Mouse (Mus musculus) forebrain, postnatal 0 days (tissue): Measurements from ENCODE around the gene Hnrnpl. TPM values are rescaled to one million over a fixed set of nuclear protein-coding genes. Genes with fewer than 3 reads are reported as not detected.

ENCODE experiments used
- ATAC-seq: fragments of 200-750 bp; cut with Nextera tagmentation; 2 replicates; pipeline ENCODE4 v1.8.0; 2017; ENCODE audit warnings: mild to moderate bottlenecking, moderate library complexity
- DNase-seq: peaks from one replicate; pipeline ENCODE4 v3.0.0-alpha.2; 2015
- H3K27ac ChIP-seq: fragments of 300-500 bp; sonication (generic); 2 replicates; pipeline ENCODE4 v1.5.1; 2014; ENCODE audit warnings: low read depth, mild to moderate bottlenecking, antibody characterized with exemption, low read length, moderate library complexity, mixed read lengths
- H3K27me3 ChIP-seq: fragments of 300-500 bp; sonication (generic); 2 replicates; pipeline ENCODE4 v1.6.1; 2014; ENCODE audit warnings: mild to moderate bottlenecking, low read length, mixed read lengths; ENCODE audit not compliant: insufficient read depth
- H3K36me3 ChIP-seq: fragments of 300-500 bp; sonication (generic); 2 replicates; pipeline ENCODE4 v1.6.1; 2014; ENCODE audit warnings: mild to moderate bottlenecking, moderate library complexity; ENCODE audit not compliant: insufficient read depth
- H3K4me1 ChIP-seq: fragments of 300-500 bp; sonication (generic); 2 replicates; pipeline ENCODE4 v1.6.1; 2014; ENCODE audit warnings: antibody characterized with exemption; ENCODE audit not compliant: insufficient read depth
- H3K4me2 ChIP-seq: fragments of 300-500 bp; sonication (generic); 2 replicates; pipeline ENCODE4 v1.6.1; 2014; ENCODE audit warnings: low read depth, mild to moderate bottlenecking, moderate library complexity
- H3K4me3 ChIP-seq: fragments of 300-500 bp; sonication (generic); 2 replicates; pipeline ENCODE4 v1.5.1; 2014; ENCODE audit warnings: low read depth, low read length, mixed read lengths
- H3K9ac ChIP-seq: fragments of 300-500 bp; sonication (generic); 2 replicates; pipeline ENCODE4 v1.6.1; 2014; ENCODE audit warnings: mild to moderate bottlenecking
- H3K9me3 ChIP-seq: fragments of 300-500 bp; sonication (generic); 2 replicates; pipeline ENCODE4 v1.6.1; 2016; ENCODE audit warnings: low read length
- CTCF ChIP-seq: sonication (generic); IDR thresholded peaks from 2 replicates; pipeline ENCODE4 v1.5.1; 2016; ENCODE audit warnings: antibody characterized with exemption, control low read depth, low read depth
- WGBS: fragments of 180-500 bp; shearing (Covaris S2); extraction: QIAGEN DNeasy Blood & Tissue Kit; methylation state at CpG from one replicate; pipeline ENCODE4 v1.1.7; 2014; 5-methylcytosine and 5-hydroxymethylcytosine counted together
- polyA plus RNA-seq: library from polyadenylated mRNA; unstranded; fragments of >200 nt; fragmentation: Nextera tagmentation; extraction: Ambion mirVana; gene quantifications from 2 replicates; pipeline ENCODE4 v1.2.1, GENCODE M21; 2015
- total RNA-seq: library from RNA; depleted of rRNA; stranded (reverse); fragments of >200 nt; gene quantifications from 2 replicates; pipeline ENCODE4 v1.2.3, GENCODE M21; 2014

The Hnrnpl gene
- total and polyA plus RNA-seq, 2 experiments from 2014 or later = 172 to 264 TPM

GRCm38 (mm10) chr7:28767462-28767965, 40.8 kb upstream of the Hnrnpl start, which contains the start of gene Nfkbib:
Gene Nfkbib, minus strand, starts transcription at chr7:28767512.
- no peak for DNase-seq
- 66% methylated on average over 7 of the region's 7 CpGs for whole genome bisulfite sequencing
- no peak for ATAC-seq
- H3K27ac ChIP-seq = no peak within 1 kb of the TSS
- H3K4me3 ChIP-seq = peak within 1 kb of the TSS; percentile 89
- H3K27me3 ChIP-seq = no peaks in the 10 kb centered on the region
- peak within 1 kb of the TSS; percentile 63 for H3K4me2 ChIP-seq
- TF ChIP-seq CTCF = no peak
- no peaks in the 10 kb centered on the region for H3K9me3 ChIP-seq
- H3K36me3 ChIP-seq = peaks cover 5% of the 10 kb centered on the region; the same call in 1 of the 2 replicates
- peak within 1 kb of the TSS; percentile 67 for H3K9ac ChIP-seq
- H3K4me1 ChIP-seq = peaks cover 13% of the 10 kb centered on the region

GRCm38 (mm10) chr7:28769414-28769958, 38.9 kb upstream of the Hnrnpl start:
- H3K4me1 ChIP-seq = peaks cover 13% of the 10 kb centered on the region
- no peak for ATAC-seq
- no peak for DNase-seq
- no peak overlapping the region for H3K9ac ChIP-seq
- no peak for TF ChIP-seq CTCF
- H3K27me3 ChIP-seq = no peaks in the 10 kb centered on the region
- 89% methylated on average over 9 of the region's 9 CpGs for WGBS
- H3K4me3 ChIP-seq = no peak overlapping the region
- H3K36me3 ChIP-seq = peaks cover 5% of the 10 kb centered on the region; the same call in 1 of the 2 replicates
- H3K9me3 ChIP-seq = no peaks in the 10 kb centered on the region
- H3K4me2 ChIP-seq = no peak overlapping the region
- no peak overlapping the region for H3K27ac ChIP-seq

- Histone ChIP-seq H3K9me3 (no peaks in the 10 kb centered on the region), H3K4me3 (no peak overlapping the region), H3K4me2 (no peak overlapping the region), H3K27me3 (no peaks in the 10 kb centered on the region), H3K27ac (no peak overlapping the region), H3K36me3 (peaks cover 9% of the 10 kb centered on the region; the same call in 1 of the 2 replicates), H3K9ac (no peak overlapping the region), H3K4me1 (peaks cover 10% of the 10 kb centered on the region)
- 95% methylated on average over 3 of the region's 3 CpGs for WGBS
- ATAC-seq (no peak), DNase-seq (no peak)
- TF ChIP-seq CTCF = no peak
Measured at GRCm38 (mm10) chr7:28770309-28770708, 38.0 kb upstream of the Hnrnpl start.

GRCm38 (mm10) chr7:28771867-28772266, 36.5 kb upstream of the Hnrnpl start:
- Histone ChIP-seq H3K27ac (no peak overlapping the region), H3K4me1 (peaks cover 5% of the 10 kb centered on the region), H3K27me3 (no peaks in the 10 kb centered on the region), H3K9ac (no peak overlapping the region), H3K9me3 (no peaks in the 10 kb centered on the region), H3K36me3 (peaks cover 11% of the 10 kb centered on the region; the same call in 1 of the 2 replicates), H3K4me3 (no peak overlapping the region), H3K4me2 (no peak overlapping the region)
- WGBS = 92% methylated on average over 11 of the region's 11 CpGs
- DNase-seq (no peak), ATAC-seq (no peak)
- TF ChIP-seq CTCF = no peak

GRCm38 (mm10) chr7:28773163-28773562, 35.2 kb upstream of the Hnrnpl start:
- no peak overlapping the region for H3K9ac ChIP-seq

GRCm38 (mm10) chr7:28774164-28774563, 34.2 kb upstream of the Hnrnpl start:
- Histone ChIP-seq H3K4me2 (no peak overlapping the region), H3K27ac (no peak overlapping the region), H3K9me3 (no peaks in the 10 kb centered on the region), H3K9ac (no peak overlapping the region), H3K4me3 (no peak overlapping the region), H3K4me1 (no peaks in the 10 kb centered on the region), H3K27me3 (no peaks in the 10 kb centered on the region), H3K36me3 (peaks cover 17% of the 10 kb centered on the region)
- ATAC-seq (peak; percentile 81), DNase-seq (peak; percentile 17)
- 71% methylated on average over 12 of the region's 12 CpGs for WGBS
- TF ChIP-seq CTCF = no peak

More at GRCm38 (mm10) chr7:28773163-28773562, 35.2 kb upstream of the Hnrnpl start:
- Histone ChIP-seq H3K4me2 (no peak overlapping the region), H3K36me3 (peaks cover 14% of the 10 kb centered on the region), H3K4me3 (no peak overlapping the region), H3K27ac (no peak overlapping the region), H3K27me3 (no peaks in the 10 kb centered on the region), H3K9me3 (no peaks in the 10 kb centered on the region), H3K4me1 (no peaks in the 10 kb centered on the region)
- no peak for TF ChIP-seq CTCF
- 83% methylated on average over 3 of the region's 3 CpGs for WGBS
- no peak for DNase-seq
- no peak for ATAC-seq

- no peak overlapping the region for H3K4me3 ChIP-seq
- no peak for DNase-seq
- H3K27ac ChIP-seq = no peak overlapping the region
- ATAC-seq = no peak
- H3K36me3 ChIP-seq = peaks cover 17% of the 10 kb centered on the region
- no peaks in the 10 kb centered on the region for H3K27me3 ChIP-seq
- peaks cover under 1% of the 10 kb centered on the region; the same call in 1 of the 2 replicates for H3K4me1 ChIP-seq
- WGBS = 82% methylated on average over 7 of the region's 7 CpGs
- no peak overlapping the region for H3K4me2 ChIP-seq
- no peak for TF ChIP-seq CTCF
- H3K9me3 ChIP-seq = no peaks in the 10 kb centered on the region
- no peak overlapping the region for H3K9ac ChIP-seq
Measured at GRCm38 (mm10) chr7:28775129-28775528, 33.2 kb upstream of the Hnrnpl start.
